Mouse (Mus musculus) ES-E14 (cell line): ENCODE data around the gene Cep290. TPM values are rescaled to one million over a fixed set of nuclear protein-coding genes. Genes with fewer than 3 reads are reported as not detected.

Source experiments
- DNase-seq: peaks from one replicate; pipeline ENCODE4 v3.0.0-alpha.2; 2013; ENCODE audit warnings: low read depth, low spot score
- H3K27ac ChIP-seq: 2 replicates; pipeline ENCODE4 v1.5.1; 2012; ENCODE audit warnings: low read depth, mild to moderate bottlenecking, low read length, moderate library complexity, mixed read lengths; ENCODE audit not compliant: poor library complexity, insufficient read depth, severe bottlenecking
- H3K36me3 ChIP-seq: 2 replicates; pipeline ENCODE4 v1.6.1; 2012; ENCODE audit warnings: mild to moderate bottlenecking, low read length, moderate library complexity, mixed read lengths; ENCODE audit not compliant: control insufficient read depth, poor library complexity, insufficient read depth, severe bottlenecking
- H3K4me1 ChIP-seq, 2 experiments: fragments of 150-350 bp in 1 of 2; sonication (generic) in 1 of 2; 2 replicates each; pipeline ENCODE4 v1.6.1; 2012; ENCODE audit warnings: low read length in 2 of 2, mild to moderate bottlenecking in 1 of 2, mixed read lengths in 1 of 2; ENCODE audit not compliant: control insufficient read depth in 2 of 2, insufficient read depth in 2 of 2, poor library complexity in 1 of 2
- H3K4me3 ChIP-seq, 2 experiments: fragments of 150-350 bp in 1 of 2; sonication (generic) in 1 of 2; 2 replicates each; pipeline ENCODE4 v1.5.1; 2012; ENCODE audit warnings: low read length in 2 of 2, low read depth in 1 of 2, mild to moderate bottlenecking in 1 of 2, mixed read lengths in 1 of 2; ENCODE audit not compliant: insufficient read depth in 1 of 2, poor library complexity in 1 of 2, severe bottlenecking in 1 of 2
- H3K9ac ChIP-seq: 2 replicates; pipeline ENCODE4 v1.6.1; 2012; ENCODE audit warnings: low read depth, mild to moderate bottlenecking, low read length, mixed read lengths; ENCODE audit not compliant: poor library complexity, insufficient read depth, severe bottlenecking
- H3K9me3 ChIP-seq: fragments of 150-350 bp; sonication (generic); 2 replicates; pipeline ENCODE4 v1.6.1; 2012; ENCODE audit warnings: low read depth, mild to moderate bottlenecking, low read length; ENCODE audit not compliant: control insufficient read depth, insufficient read depth
- CHD2 ChIP-seq: IDR thresholded peaks from 2 replicates; pipeline ENCODE4 v1.6.1; 2014; ENCODE audit warnings: mild to moderate bottlenecking, low read depth, low read length, inconsistent platforms
- HCFC1 ChIP-seq: IDR thresholded peaks from 2 replicates; pipeline ENCODE4 v1.6.1; 2012; ENCODE audit warnings: low read length, inconsistent platforms, borderline replicate concordance; ENCODE audit not compliant: insufficient read depth
- MAFK ChIP-seq: IDR thresholded peaks from 2 replicates; pipeline ENCODE4 v1.6.1; 2014; ENCODE audit warnings: mild to moderate bottlenecking, low read depth, low read length, inconsistent platforms; ENCODE audit not compliant: insufficient read depth
- ZC3H11A ChIP-seq: IDR thresholded peaks from 2 replicates; pipeline ENCODE4 v1.6.1; 2012; ENCODE audit warnings: low read depth, mild to moderate bottlenecking, inconsistent platforms, low read length, borderline replicate concordance
- ZNF384 ChIP-seq: IDR thresholded peaks from 2 replicates; pipeline ENCODE4 v1.6.1; 2012; ENCODE audit warnings: low read depth, low read length, inconsistent platforms
- in situ Hi-C, 2 experiments: fragments of 600-800 bp; cut with MboI; formaldehyde crosslinking; loops; one replicate each; pipeline ENCODE4 v1.15.1; 2025; ENCODE audit warnings: low sequenced_read_pairs in 2 of 2, inconsistent platforms in 1 of 2; ENCODE audit not compliant: unreplicated experiment in 2 of 2
- total RNA-seq: library from RNA; depleted of rRNA; stranded (reverse); fragments of 300-350 nt; gene quantifications from 2 replicates; pipeline ENCODE4 v1.2.3, GENCODE M21; 2012; rRNA removed

Gene Cep290
- total RNA-seq, 1 experiment, result 12.5 TPM

DNA sequence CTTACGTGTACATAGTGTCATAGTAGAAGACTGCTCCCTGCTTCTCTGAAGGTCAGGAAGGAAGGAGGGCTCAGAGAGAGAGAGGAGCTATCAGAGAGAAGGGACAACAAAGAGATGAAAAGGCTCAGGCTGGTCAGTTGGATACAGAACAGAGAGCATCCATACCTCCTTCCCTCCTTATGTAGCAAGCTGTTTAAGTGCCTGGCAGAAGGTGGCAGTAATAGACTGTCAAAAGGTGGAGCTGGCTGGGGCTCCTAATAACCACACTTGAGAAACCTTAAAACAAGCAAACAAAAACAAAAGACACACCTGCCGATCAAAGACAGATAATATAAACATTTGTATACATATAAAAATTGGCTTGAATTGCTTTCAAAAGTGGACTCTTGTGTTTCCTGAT, 116.9 kb downstream of the Cep290 start:
- TF ChIP-seq ZC3H11A, result no peak
- no peak for TF ChIP-seq MAFK
- no peak for TF ChIP-seq ZNF384
- TF ChIP-seq HCFC1, result no peak
- TF ChIP-seq CHD2, result no peak
- Histone ChIP-seq H3K9ac (no peak overlapping the region), H3K9me3 (no peaks in the 10 kb centered on the region), H3K27ac (no peak overlapping the region), H3K36me3 (no peaks in the 10 kb centered on the region), H3K4me1 (no peaks in the 10 kb centered on the region), H3K4me3 (no peak overlapping the region)
- in situ Hi-C loops, result no loop called here
- no peak for DNase-seq

DNA sequence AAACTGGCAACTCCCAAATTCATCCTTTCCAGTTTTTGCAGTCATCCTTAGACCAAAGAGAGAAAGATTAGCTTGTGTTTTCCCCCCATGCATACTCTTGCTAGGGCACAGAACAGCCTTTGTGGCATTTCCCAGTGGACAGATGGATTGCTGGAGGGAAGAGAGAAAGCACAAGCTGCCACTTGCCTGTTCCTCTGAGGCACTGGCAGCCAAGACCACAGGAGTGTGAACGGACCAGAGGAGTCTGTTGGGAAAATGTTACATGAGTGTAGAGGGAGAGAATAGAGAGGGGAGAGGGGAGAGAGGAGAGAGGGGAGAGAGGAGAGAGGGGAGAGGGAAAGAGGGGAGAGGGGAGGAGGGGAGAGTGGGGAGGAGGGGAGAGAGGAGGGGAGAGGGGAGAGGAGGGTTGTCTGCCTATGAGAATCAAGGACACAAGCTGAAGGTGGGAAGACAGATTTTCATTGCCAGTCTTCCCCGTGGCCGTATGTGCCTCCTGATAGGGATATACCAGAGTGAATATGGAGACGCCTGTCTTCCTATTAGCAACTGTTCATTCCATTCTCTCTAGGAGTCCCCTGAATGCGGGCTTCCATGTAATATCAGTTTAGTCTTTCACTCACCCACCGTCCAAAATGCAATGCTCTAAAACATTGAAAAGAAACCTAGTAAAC, 130.0 kb downstream of the Cep290 start:
- H3K9ac ChIP-seq, result no peak overlapping the region
- H3K9me3 ChIP-seq, result no peaks in the 10 kb centered on the region
- H3K4me3 ChIP-seq, result no peak overlapping the region
- DNase-seq, result no peak
- no peak for TF ChIP-seq ZNF384
- no peak for TF ChIP-seq MAFK
- no peak for TF ChIP-seq CHD2
- TF ChIP-seq HCFC1, result no peak
- no peak for TF ChIP-seq ZC3H11A
- H3K36me3 ChIP-seq, result no peaks in the 10 kb centered on the region
- H3K4me1 ChIP-seq, result no peaks in the 10 kb centered on the region
- H3K27ac ChIP-seq, result no peak overlapping the region
- in situ Hi-C loops, result no loop called here

DNA sequence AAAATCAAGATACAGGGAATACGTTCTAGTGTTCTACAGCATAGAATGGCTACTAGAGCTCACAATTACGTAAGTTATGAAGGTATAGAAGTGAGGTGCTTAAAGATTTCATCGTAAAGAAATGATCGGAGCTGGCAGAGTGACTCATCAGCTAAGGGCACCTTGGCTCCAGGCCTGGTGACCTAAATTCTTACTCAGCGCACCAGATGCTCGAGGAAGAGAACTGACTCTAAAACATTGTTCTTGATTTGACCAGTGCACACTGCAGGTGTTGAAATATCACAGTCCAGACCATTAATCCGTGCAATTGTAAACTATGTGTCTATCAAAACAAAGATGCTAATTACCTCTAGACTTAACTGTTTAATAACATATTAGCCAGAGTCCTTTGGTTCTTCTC, 132.1 kb downstream of the Cep290 start:
- no peaks in the 10 kb centered on the region for H3K36me3 ChIP-seq
- H3K9me3 ChIP-seq, result no peaks in the 10 kb centered on the region
- H3K27ac ChIP-seq, result no peak overlapping the region
- no peak overlapping the region for H3K4me3 ChIP-seq
- TF ChIP-seq ZC3H11A, result no peak
- TF ChIP-seq CHD2, result no peak
- TF ChIP-seq MAFK, result no peak
- TF ChIP-seq HCFC1, result no peak
- H3K9ac ChIP-seq, result no peak overlapping the region
- DNase-seq, result no peak
- in situ Hi-C loops, result no loop called here
- no peaks in the 10 kb centered on the region for H3K4me1 ChIP-seq

DNA sequence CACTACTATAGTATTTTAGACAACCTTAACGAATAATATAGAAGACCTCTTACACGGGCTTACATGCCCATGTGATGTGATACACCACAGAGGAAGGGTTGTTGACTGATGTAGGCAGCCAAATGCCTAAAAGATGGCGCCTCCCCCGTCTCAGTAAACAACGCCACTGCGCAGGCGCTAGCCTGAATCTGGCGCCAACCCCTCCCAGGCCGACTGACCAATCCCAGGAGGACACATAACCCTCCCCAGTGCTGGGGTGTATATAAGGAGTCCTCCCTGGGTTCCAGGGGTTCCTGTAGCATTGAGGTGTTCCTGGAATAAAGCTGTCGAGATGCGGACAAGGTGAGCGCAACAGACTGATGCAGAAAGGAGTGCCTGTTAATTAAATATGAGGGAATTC, 132.7 kb downstream of the Cep290 start:
- no peaks in the 10 kb centered on the region for H3K4me1 ChIP-seq
- H3K9me3 ChIP-seq, result no peaks in the 10 kb centered on the region
- no peaks in the 10 kb centered on the region for H3K36me3 ChIP-seq
- in situ Hi-C loops, result no loop called here
- no peak for TF ChIP-seq ZC3H11A
- no peak overlapping the region for H3K9ac ChIP-seq
- no peak overlapping the region for H3K4me3 ChIP-seq
- no peak for DNase-seq
- no peak overlapping the region for H3K27ac ChIP-seq

DNA sequence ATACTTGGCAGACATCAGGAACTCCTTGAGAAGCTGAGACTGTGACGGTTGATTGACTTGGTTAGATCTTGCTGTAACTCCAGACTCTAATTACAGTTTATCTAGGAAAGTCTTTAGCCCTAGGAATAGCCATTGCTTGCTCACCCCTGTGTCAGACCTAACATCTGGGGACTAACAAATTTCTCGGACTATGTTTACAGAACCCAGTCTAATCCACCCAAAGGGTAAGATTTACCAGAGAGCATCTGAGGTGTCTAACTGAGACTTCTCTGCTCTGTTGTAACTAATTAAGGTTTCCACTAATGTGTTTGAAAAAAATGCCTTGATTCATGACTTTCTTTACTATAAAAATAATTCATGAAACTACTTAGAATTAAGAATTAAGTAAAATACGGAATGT, 135.1 kb downstream of the Cep290 start:
- Histone ChIP-seq H3K4me1 (no peaks in the 10 kb centered on the region), H3K27ac (no peak overlapping the region), H3K9me3 (no peaks in the 10 kb centered on the region), H3K9ac (no peak overlapping the region), H3K4me3 (no peak overlapping the region), H3K36me3 (no peaks in the 10 kb centered on the region)
- TF ChIP-seq MAFK (no peak), HCFC1 (no peak), CHD2 (no peak), ZNF384 (no peak), ZC3H11A (no peak)
- DNase-seq, result no peak
- in situ Hi-C loops, result no loop called here

Other genes starting within 250 kb of the Cep290 start
- 2.3 and 2.4 TPM in 2 replicates for gene Gm4301, start 151.9 kb upstream of the Cep290 start, total RNA-seq
- 6.1 and 7.1 TPM in 2 replicates for gene Gm4302, start 146.7 kb upstream of the Cep290 start, total RNA-seq
- gene Gm4303, start 141.6 kb upstream of the Cep290 start, total RNA-seq, result 1.1 and 1.4 TPM in 2 replicates
- 1.1 and 1.4 TPM in 2 replicates for gene Gm4305, start 136.5 kb upstream of the Cep290 start, total RNA-seq
- 1.1 and 1.4 TPM in 2 replicates for gene Gm4307, start 126.2 kb upstream of the Cep290 start, total RNA-seq
- 2.3 and 2.4 TPM in 2 replicates for gene Gm4312, start 105.0 kb upstream of the Cep290 start, total RNA-seq
- gene Tmtc3, start 208 bp upstream of the Cep290 start, total RNA-seq, result 57.0 and 59.4 TPM in 2 replicates
- gene 4930430F08Rik, start 102.9 kb downstream of the Cep290 start, total RNA-seq, result 20.7 and 21.4 TPM in 2 replicates
- gene 1700017N19Rik, start 102.9 kb downstream of the Cep290 start, total RNA-seq, result not detected in 2 replicates